Mouse (Mus musculus) natural killer cell, adult 2 months (primary cell): ENCODE measurements at regions not wholly inside any gene's neighbourhood (a gene's known extent, or its start where the extent isn't known, plus 50 kb on each side); places are given as distances from the start of the nearest gene placed in this dataset.
A peak's percentile ranks its signal among the peaks of the same experiment; 100 is the strongest.

Experiments
- DNase-seq, 2 experiments: peaks; one replicate each; pipeline ENCODE4 v3.0.0; 2022; ENCODE audit warnings: low spot score in 2 of 2

DNA sequence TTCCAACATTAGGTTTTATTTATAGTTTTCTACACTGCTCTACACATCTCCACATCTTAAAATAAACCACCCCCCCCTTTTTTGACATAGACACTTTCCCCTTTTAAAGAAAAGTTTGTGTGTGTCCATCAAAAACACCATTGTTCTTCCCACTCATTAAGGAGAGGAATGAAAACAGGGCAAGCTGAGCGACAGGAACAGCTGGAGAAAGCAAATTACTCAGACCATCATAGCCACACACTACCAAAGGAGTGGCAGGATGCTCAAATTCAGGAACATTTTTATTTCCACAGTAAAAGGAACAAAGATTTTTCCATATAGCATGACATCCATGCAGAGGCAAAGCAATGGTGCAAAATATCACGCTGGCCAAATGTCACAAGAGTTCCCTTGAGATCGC, 198.6 kb downstream of the Gm11361 start:
- DNase-seq: no peak

DNA sequence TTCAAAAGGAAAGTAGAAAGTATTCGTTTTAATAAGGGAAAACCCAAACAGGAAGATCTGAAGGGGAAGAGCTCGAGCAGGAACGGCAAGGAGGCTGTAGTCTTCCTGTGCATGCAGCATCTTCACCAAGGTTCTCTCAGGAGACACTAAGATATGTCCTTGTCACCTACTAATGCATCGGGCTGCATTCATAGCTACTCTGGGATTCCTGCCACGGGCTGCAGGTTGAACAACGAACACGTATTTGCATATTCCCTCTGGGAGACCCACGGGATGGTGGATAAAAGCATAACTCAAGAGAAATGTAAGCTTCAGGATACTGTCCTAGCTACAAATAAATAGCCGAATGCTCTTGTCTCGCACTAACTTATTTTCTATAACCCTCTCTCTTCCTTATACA, 197.7 kb downstream of the Gm11361 start:
- no peak for DNase-seq

DNA sequence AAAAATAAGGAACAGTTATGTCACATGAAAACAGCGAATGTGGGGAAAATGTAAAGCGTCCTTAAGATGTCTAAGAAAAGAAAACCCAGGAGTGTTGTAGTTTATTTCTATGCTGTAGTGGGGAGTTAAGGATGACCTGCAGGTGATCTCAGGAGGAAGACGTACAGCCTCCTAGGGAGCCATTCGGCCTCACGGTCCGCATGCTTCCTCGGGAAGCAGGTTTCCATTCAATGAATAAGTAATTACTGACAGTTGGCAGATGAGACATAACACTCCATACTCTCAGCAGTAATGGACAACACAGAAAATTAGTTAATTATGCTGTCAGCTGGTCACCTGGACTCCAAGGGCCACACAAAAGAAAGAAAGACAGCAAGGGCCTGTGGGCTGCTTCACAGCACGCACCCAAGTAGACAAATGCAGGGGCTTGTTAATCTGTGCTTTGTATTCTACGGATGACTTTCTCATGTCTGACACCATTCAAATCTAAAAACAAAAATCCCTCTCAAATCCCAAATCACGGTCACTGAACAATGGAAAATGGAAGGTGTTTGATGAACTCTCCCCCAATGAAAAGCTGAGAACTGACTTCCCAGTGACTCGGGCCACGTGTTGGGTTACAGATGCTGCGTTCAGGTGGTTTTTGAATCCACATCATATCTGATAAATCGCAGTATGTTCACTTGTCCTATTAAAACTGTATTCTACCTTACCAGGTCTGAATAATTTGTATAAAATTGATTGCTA, 193.5 kb downstream of the Gm11361 start:
- no peak for DNase-seq

DNA sequence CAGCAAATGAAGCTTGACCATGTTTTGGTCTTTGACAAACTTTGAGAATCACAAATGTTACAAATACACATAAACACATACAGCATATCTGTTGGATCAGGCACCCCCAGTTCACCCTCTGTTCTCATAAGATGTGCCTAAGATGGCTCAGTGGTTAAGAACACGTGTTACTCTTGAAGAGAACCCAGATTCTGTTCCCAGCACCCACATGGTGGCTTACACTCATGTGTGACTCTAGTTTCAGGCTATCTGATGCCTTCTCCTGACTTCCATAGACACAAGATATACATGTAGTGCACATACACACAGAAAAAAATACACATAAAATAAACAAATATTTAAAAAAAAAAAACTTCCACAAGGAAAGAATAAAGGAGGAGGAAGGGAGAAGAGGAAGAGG, 191.7 kb downstream of the Gm11361 start:
- DNase-seq: no peak

DNA sequence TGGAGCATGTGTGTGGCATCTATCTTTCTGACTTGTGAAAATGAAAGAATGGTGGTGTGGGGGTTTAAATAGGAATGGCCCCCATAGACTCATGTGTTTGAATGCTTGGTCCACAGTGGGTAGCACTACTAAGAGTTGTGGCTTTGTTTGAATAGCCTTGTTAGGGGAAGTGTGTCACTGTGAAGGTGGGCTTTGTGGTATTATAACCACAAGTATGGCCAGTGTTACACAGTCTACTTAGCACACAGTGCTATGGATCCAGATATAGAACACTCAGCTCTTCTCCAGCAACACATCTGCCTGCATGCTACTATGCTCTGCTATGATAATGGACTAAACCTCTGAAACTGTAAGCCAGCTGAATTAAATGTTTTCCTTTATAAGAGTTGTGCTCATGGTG, 184.9 kb downstream of the Gm11361 start:
- no peak for DNase-seq

DNA sequence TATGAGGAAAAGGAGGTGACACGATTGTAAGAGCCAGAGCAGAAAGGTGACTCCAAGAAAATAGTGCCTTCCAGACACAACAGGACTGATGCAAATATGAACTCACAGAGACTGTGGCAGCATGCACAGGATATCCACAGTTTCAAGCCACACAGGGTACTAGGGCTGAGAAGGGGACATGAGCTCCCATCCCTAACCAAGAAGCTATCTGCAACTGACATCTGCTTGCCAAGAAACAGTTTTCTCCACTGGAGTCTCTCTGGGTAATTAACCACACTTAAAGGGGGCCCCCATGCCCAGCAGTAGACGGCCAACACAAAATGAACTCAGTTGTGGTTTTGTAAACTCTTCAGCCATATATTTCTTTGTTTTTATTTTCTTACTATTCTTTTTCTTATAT, 176.1 kb downstream of the Gm11361 start:
- DNase-seq: no peak

- no peak for DNase-seq
These were observed 174.7 kb downstream of the Gm11361 start for GRCm38 (mm10) chr13:28432017-28432416.

- no peak for DNase-seq
These were observed 168.8 kb downstream of the Gm11361 start for GRCm38 (mm10) chr13:28426085-28426484.

- no peak for DNase-seq
These were observed 167.8 kb downstream of the Gm11361 start for GRCm38 (mm10) chr13:28425116-28425515.

GRCm38 (mm10) chr13:28424446-28425059, 167.2 kb downstream of the Gm11361 start:
- DNase-seq: no peak

DNA sequence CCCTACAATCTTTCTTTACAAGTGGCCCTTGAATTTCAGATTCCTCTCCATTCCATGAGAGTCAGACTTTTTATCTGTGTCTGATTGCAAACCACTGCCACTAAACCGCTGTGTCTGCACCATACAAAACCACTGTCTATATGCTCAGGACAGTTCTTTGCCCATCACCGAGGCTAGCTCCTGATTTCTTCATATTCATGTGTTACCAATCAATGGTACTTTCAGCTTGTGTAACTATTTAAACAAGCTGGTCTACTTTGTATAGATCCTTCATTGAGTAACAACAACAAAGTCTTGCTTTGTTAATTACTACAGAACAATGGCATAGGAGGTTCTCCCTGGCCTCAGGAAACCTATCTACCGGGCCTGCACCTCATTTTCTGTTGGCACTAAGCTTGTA, 164.0 kb downstream of the Gm11361 start:
- DNase-seq: no peak

DNA sequence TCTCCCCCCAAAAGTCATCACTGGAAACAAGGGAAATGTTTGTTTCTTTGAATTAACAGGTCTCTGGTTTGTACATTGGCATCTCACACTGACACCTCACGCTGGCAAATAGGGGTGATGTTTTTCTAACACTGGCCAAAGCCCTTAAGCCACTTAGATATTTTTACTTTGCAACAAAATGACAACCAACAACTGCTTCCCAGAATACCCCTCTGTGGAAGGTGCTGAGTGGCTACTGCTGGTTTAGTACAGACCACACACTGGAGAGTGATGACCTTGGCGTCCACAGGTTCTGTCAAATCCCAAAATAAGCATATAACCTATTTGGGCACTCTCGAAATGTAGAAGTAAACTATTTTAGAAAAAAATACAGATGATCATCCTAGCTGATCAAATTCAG, 163.3 kb downstream of the Gm11361 start:
- no peak for DNase-seq

- peak; percentile 32 to 61 for DNase-seq
These were observed 162.6 kb downstream of the Gm11361 start for GRCm38 (mm10) chr13:28419950-28420381.

GRCm38 (mm10) chr13:28418936-28419681, 161.8 kb downstream of the Gm11361 start:
- no peak for DNase-seq

DNA sequence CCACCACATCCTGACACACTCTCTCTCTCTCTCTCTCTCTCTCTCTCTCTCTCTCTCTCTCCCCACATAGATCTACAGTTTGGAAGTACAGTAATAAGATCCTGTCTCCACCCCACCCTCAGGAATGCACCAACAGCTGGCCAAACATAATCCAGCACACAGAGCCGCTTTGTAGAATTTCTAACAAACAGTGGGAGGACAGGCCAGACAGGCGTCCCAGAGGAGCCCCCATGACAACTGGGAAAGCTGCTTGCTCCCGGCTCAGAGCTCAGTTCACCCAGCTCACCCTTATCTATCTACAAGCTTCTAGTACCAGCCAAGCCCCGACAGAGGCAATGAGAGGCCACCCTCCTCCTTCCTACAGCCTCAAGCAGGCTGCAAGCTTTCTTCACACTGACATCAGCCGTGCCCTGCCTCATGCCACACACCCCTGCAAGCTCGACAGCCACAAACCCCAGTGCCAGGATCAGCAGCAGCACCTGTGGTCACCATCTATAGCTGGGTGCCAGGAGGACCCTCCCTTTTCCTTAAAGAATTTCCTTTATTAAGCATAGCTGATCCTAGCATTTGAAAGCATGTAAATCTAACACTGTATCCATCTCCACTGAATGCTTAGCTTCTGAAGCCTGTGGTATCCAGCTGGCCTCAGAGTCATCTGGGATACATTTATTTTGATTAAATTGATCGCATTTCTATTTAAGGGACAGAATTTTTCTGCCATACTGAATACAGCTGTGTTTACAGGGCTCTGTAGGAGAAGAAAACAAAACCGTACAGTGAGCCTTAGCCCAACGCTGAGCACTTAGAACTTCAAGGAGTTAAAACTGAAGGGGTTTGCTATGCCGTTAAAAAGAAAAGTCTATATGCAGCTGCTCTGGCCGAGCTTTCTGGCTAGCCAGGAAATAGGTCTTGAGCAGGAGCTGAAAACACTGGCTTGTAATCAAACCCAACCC, 160.9 kb downstream of the Gm11361 start:
- DNase-seq: peak; percentile 12 to 13

DNA sequence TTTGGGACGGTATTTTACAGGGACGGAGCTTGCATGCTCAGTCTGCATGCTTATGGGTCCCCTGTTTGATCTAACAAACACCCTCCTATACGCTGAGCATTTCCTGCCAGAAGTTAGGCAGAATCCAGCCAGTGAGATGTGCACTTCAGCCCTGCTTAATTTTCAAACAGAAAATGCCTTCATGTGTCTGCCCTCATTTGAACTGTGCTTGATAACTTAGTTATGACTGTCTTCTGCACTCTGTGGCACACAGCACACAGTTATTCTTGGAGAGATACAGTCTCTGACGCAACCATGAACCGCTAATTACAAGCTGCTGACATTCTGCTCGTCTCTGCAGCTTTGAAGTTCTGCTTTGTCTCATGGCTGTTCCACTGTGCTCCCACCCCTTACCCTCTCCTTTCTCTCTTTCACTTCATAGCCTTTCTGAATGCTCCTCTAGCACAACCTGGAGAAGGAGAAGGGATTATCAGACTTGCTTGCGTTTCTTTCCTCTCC, 160.2 kb downstream of the Gm11361 start:
- DNase-seq: peak; percentile 7 to 12

- DNase-seq: no peak
These were observed 159.6 kb downstream of the Gm11361 start for GRCm38 (mm10) chr13:28416887-28417286.

DNA sequence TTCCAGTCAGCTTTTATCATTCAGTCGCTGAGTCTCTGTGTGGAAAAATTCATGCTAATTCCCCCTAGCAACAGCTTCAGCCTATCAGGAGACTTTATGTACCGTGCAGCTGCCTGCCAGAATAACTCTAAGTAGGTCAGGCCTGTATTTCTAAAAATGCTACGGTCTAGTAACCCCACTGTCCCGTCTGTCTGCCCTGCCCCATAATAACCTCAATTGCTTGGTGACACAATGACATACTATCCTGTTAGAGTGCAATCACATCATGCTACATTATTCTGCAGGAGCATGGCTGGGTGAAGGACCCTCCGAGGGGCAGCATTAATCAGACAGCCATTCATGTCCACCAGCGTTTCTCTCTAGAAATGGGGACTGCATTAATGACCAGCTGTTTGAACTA, 158.9 kb downstream of the Gm11361 start:
- no peak for DNase-seq

DNA sequence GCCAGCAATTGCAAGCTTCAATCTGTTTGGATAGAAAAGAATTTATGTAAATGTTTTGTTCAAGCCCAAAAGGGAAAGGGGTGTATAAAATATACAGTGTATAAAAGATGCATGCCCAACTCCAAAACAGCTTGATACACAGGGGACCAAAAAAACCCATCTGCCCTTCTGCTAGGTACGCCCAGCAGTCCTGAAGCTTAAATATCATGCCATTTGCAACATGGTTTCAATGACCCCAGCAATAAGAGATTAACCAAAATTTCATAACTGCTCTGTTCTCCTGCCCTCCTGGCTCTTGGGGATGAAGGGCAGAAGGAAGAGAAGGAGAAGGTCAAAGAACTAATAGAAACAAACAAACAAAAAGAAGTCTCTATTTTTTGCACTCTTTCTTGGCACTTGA, 158.4 kb downstream of the Gm11361 start:
- DNase-seq: no peak

DNA sequence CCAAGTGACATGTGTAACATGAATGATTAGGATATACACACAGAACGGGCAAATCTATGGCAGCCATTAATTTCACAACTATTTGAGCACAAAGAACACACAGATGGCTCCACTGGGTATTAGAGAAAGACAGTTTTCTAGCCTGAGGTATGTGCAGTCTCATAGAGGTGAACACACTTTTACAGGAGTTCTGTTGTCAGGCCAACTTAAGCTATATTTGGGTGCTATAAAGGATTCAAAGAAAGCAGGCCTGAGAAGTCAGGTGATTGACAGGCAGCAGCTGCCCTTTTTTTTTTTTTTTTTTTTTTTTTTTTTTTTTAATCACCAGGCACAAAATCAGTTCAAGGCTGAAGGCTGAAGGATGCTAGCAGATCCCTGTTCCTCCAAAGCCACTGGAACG, 153.0 kb downstream of the Gm11361 start:
- no peak for DNase-seq

DNA sequence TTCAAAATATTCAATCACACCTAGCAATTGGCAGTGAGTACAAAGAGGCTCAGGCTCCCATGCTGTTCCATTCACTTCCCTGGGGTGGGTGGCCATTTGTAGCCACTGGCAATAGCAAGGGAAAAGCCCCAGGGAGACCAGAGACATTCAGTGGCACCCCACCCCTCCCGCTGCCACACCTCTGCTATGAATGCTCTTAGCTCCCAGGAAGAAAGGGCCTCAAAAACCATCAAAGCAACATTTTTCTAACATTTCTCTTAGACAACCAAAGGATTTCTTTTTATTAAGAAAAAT, 152.2 kb downstream of the Gm11361 start:
- DNase-seq: no peak
